In genomic region chrX:133673796-133674195, GRCm38 (mm10) we compare ENCODE assay signal across 25 mouse cellular contexts. TPM values are rescaled to one million over a fixed set of nuclear protein-coding genes. Genes with fewer than 3 reads are reported as not detected.
"Had no signal": no experiment of that assay in that cellular context is flagged by ENCODE, and none has a peak within 500 bp of the region (broad histone marks: within the 10 kb centered on the region; RNA-seq: fewer than 3 reads in every experiment).

No protein-coding gene starts in this region.

- H3K27me3 ChIP-seq: embryonic facial prominence, embryonic 15.5 days; forebrain, embryonic 12.5 days; forebrain, embryonic 13.5 days; forebrain, embryonic 15.5 days had no signal

- H3K4me3 ChIP-seq: embryonic facial prominence, embryonic 10.5 days; embryonic facial prominence, embryonic 12.5 days; embryonic facial prominence, embryonic 13.5 days; embryonic facial prominence, embryonic 15.5 days; erythroblast, embryonic 14.5 days; forebrain, embryonic 10.5 days; forebrain, embryonic 12.5 days; forebrain, embryonic 13.5 days; forebrain, embryonic 15.5 days; gastrocnemius, adult 2 months; heart, adult 2 months had no signal

- DNase-seq: cerebellum, adult 9-10 months; cerebellum, adult 9-11 months; cerebellum, postnatal 10 days; cerebellum, postnatal 14 days; cerebellum, postnatal 25 days; cerebellum, postnatal 36 days; embryo, embryonic 11 days; forebrain, postnatal 0 days; gastrocnemius, adult 2 months; gastrocnemius, postnatal 10 days; gastrocnemius, postnatal 14 days; gastrocnemius, postnatal 25 days; gastrocnemius, postnatal 36 days; heart, adult 11 months; heart, adult 18-20 months; heart, adult 2 months had no signal

- H3K4me2 ChIP-seq: embryonic facial prominence, embryonic 12.5 days; embryonic facial prominence, embryonic 13.5 days; embryonic facial prominence, embryonic 15.5 days; forebrain, embryonic 12.5 days; forebrain, embryonic 13.5 days; forebrain, embryonic 15.5 days had no signal

- H3K36me3 ChIP-seq: embryonic facial prominence, embryonic 10.5 days; embryonic facial prominence, embryonic 12.5 days; embryonic facial prominence, embryonic 13.5 days; embryonic facial prominence, embryonic 15.5 days; forebrain, embryonic 10.5 days; forebrain, embryonic 12.5 days; forebrain, embryonic 15.5 days had no signal

RNA-seq across cellular contexts. Expression of gene Pcdh19, which starts 15.0 kb away (rescaled TPM):
- polyA plus RNA-seq: erythroblast, embryonic 14.5 days had no signal
